Mouse (Mus musculus): ENCODE measurements around the gene Atf7.

- TF ChIP-seq POLR2A (IDR thresholded peaks at IDR 0.05; ENCODE audit: low read depth, low read length) (no peak), CTCF (IDR thresholded peaks at IDR 0.05; ENCODE audit: extremely low read depth, insufficient read depth, insufficient read length, insufficient replicate concordance) (no peak)
Measured at GRCm38 (mm10) chr15:102520416-102520815, 104.8 kb downstream of the Atf7 start.
